Mouse (Mus musculus): ENCODE results near the gene Usp6nl. TPM values are rescaled to one million over a fixed set of nuclear protein-coding genes. Genes with fewer than 3 reads are reported as not detected.

The Usp6nl gene
- total and polyA plus RNA-seq, 2 experiments from 2014 or later, result 5.7 to 16.7 TPM

DNA sequence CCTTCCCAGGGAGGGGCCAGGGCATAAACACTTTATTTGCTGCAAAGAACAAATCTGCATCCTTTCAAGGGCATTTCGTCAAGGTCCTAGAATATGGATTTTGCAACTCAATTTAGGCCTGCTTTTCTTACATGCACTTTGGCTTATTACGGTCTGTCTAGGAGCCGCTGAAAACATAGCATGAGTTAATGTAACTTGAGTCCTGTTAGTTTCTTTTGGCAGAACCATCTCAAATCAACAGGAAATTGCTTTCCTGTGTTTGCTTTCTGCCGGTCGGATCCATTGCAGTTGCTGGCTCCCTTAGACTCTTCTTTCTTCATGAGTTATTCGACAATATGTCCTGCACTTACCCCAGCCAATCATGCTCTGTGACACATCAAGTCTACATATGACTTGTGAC lies 143.9 kb downstream of the Usp6nl start:
- WGBS, result 82% methylated on average over 6 of the region's 6 CpGs
- no peak overlapping the region for H3K4me3 ChIP-seq (ENCODE audit: low read depth, low read length)
- DNase-seq (ENCODE audit: low spot score), result no peak

DNA sequence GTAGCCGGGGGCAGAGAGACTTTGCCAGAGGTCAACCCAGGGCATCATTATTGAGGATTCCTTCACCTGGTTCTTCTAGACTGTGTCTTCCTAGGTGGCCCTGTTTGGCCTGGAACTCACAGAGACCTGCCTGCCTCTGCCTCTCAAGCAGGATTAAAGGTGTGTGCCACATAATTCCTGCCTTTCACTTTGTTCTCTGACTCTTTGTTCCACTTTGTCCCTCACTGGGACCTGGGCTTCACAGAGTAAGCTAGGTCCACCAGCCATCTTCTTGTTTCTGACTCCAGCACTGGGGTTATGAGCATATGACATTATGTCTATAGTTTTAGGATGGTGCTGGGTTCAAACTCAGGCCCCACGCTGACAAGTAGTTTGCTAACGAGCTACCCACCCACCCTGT lies 144.9 kb downstream of the Usp6nl start:
- H3K27me3 ChIP-seq (ENCODE audit: insufficient read depth, low read length), result no peaks in the 10 kb centered on the region
- no peaks in the 10 kb centered on the region for H3K36me3 ChIP-seq (ENCODE audit: insufficient read depth, low read length)
- 94% methylated on average over 3 of the region's 3 CpGs for WGBS

More for the DNA sequence above, 143.9 kb downstream of the Usp6nl start:
- TF ChIP-seq CTCF (IDR thresholded peaks at IDR 0.05), result no peak
- Histone ChIP-seq H3K27me3 (ENCODE audit: insufficient read depth, low read length) (no peaks in the 10 kb centered on the region), H3K4me2 (ENCODE audit: low read depth, low read length, poor library complexity, severe bottlenecking) (no peak overlapping the region), H3K36me3 (ENCODE audit: insufficient read depth, low read length) (no peaks in the 10 kb centered on the region), H3K9me3 (ENCODE audit: low read length) (no peaks in the 10 kb centered on the region), H3K9ac (replicated peaks; ENCODE audit: low read length, poor library complexity, severe bottlenecking) (no peak overlapping the region), H3K4me1 (ENCODE audit: insufficient read depth, low read length) (no peaks in the 10 kb centered on the region), H3K27ac (ENCODE audit: low read depth, low read length) (no peak overlapping the region)
- ATAC-seq (ENCODE audit: low FRiP score), result no peak

DNA sequence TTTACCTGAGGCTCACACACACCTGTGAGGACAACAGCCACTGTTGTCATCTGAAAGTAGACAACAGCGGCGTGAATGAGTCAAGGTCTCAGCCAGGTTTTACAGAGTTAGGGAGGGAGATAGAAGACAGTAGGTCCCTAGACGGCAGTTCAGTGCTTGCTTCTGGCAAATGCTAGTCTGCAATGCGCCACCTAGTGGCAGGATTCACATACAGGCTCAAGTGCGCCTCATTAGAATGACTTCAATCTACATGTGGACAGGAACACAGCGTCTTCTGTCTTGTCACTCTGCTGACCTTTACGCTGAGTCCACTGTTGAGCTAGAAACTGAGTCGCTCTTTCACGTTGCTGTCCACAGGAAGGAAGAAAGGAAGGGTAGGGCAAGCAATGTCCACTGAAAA lies 146.7 kb downstream of the Usp6nl start:
- TF ChIP-seq CTCF (IDR thresholded peaks at IDR 0.05), result peak; percentile 83
- no peaks in the 10 kb centered on the region for H3K36me3 ChIP-seq (ENCODE audit: insufficient read depth, low read length)
- no peak for ATAC-seq (ENCODE audit: low FRiP score)
- H3K4me1 ChIP-seq (ENCODE audit: insufficient read depth, low read length), result no peaks in the 10 kb centered on the region
- H3K9ac ChIP-seq (replicated peaks; ENCODE audit: low read length, poor library complexity, severe bottlenecking), result no peak overlapping the region
- no peak overlapping the region for H3K27ac ChIP-seq (ENCODE audit: low read depth, low read length)
- peak; percentile 80 for DNase-seq (ENCODE audit: low spot score)
- no peaks in the 10 kb centered on the region for H3K27me3 ChIP-seq (ENCODE audit: insufficient read depth, low read length)
- H3K9me3 ChIP-seq (ENCODE audit: low read length), result no peaks in the 10 kb centered on the region
- WGBS, result 36% methylated on average over 9 of the region's 9 CpGs
- H3K4me2 ChIP-seq (ENCODE audit: low read depth, low read length, poor library complexity, severe bottlenecking), result no peak overlapping the region
- H3K4me3 ChIP-seq (ENCODE audit: low read depth, low read length), result no peak overlapping the region

More for the DNA sequence above, 144.9 kb downstream of the Usp6nl start:
- TF ChIP-seq CTCF (IDR thresholded peaks at IDR 0.05), result no peak
- no peak overlapping the region for H3K9ac ChIP-seq (replicated peaks; ENCODE audit: low read length, poor library complexity, severe bottlenecking)
- H3K27ac ChIP-seq (ENCODE audit: low read depth, low read length), result no peak overlapping the region
- DNase-seq (ENCODE audit: low spot score), result no peak
- no peaks in the 10 kb centered on the region for H3K9me3 ChIP-seq (ENCODE audit: low read length)
- H3K4me3 ChIP-seq (ENCODE audit: low read depth, low read length), result no peak overlapping the region
- no peaks in the 10 kb centered on the region for H3K4me1 ChIP-seq (ENCODE audit: insufficient read depth, low read length)
- no peak overlapping the region for H3K4me2 ChIP-seq (ENCODE audit: low read depth, low read length, poor library complexity, severe bottlenecking)
- no peak for ATAC-seq (ENCODE audit: low FRiP score)

DNA sequence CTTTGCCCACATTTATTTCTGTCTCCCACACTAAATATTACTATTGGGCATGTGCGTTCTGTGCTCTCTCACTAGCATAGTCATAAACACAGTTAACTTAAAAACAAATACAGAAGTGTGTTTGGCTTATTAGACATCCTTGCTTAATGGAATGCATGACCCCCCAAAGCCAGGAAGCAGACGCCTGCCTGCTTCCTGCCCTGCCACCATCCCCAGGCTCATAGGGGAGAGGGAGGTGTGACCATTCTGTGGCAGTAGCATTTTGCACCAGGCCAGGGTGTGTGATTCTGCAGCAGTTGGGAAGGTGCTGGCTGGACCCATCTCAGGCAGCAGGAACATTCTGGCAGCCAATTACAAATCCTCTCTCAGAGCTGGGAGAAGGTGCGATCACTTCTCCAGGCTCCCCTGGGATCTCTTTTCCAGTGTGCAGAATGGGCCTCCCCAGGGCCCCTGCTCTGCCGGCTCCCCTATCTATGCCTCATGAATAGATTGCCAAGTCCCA lies 148.7 kb downstream of the Usp6nl start:
- H3K9ac ChIP-seq (replicated peaks; ENCODE audit: low read length, poor library complexity, severe bottlenecking), result no peak overlapping the region
- 0 out of 2 replicates have a peak, but pooled peaks cover 3% of the 10 kb centered on the region for H3K9me3 ChIP-seq (ENCODE audit: low read length)
- DNase-seq (ENCODE audit: low spot score) (no peak), ATAC-seq (ENCODE audit: low FRiP score) (no peak)
- H3K4me1 ChIP-seq (ENCODE audit: insufficient read depth, low read length), result no peaks in the 10 kb centered on the region
- no peak overlapping the region for H3K4me3 ChIP-seq (ENCODE audit: low read depth, low read length)
- no peaks in the 10 kb centered on the region for H3K36me3 ChIP-seq (ENCODE audit: insufficient read depth, low read length)
- TF ChIP-seq CTCF (IDR thresholded peaks at IDR 0.05), result no peak
- H3K4me2 ChIP-seq (ENCODE audit: low read depth, low read length, poor library complexity, severe bottlenecking), result no peak overlapping the region
- no peak overlapping the region for H3K27ac ChIP-seq (ENCODE audit: low read depth, low read length)
- 65% methylated on average over 4 of the region's 4 CpGs for WGBS
- H3K27me3 ChIP-seq (ENCODE audit: insufficient read depth, low read length), result no peaks in the 10 kb centered on the region

DNA sequence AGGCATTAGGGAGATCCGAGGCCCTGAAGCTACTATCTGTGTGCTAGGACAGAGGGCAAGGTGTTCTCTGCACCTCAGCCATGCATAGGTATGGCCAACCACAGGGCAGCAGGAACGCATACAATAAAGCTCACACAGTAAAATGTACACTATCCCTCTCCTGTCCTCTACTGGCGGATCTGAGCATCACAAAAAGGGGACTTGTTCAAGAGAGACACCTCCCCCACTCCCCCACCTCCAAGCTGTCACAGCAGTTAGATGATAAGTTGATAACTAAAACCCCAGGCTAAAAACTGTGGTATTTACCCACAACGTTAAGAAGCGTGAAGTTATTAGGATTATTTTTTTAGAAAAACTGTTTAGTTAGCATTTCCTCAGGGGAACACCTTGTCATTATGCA lies 151.4 kb downstream of the Usp6nl start:
- no peak for DNase-seq (ENCODE audit: low spot score)
- Histone ChIP-seq H3K4me1 (ENCODE audit: insufficient read depth, low read length) (no peaks in the 10 kb centered on the region), H3K9ac (replicated peaks; ENCODE audit: low read length, poor library complexity, severe bottlenecking) (no peak overlapping the region), H3K4me2 (ENCODE audit: low read depth, low read length, poor library complexity, severe bottlenecking) (no peak overlapping the region), H3K9me3 (ENCODE audit: low read length) (0 out of 2 replicates have a peak, but pooled peaks cover 3% of the 10 kb centered on the region), H3K4me3 (ENCODE audit: low read depth, low read length) (no peak overlapping the region), H3K27ac (ENCODE audit: low read depth, low read length) (no peak overlapping the region), H3K27me3 (ENCODE audit: insufficient read depth, low read length) (no peaks in the 10 kb centered on the region), H3K36me3 (ENCODE audit: insufficient read depth, low read length) (no peaks in the 10 kb centered on the region)
- TF ChIP-seq CTCF (IDR thresholded peaks at IDR 0.05), result peak; percentile 42
- 84% methylated on average over 5 of the region's 5 CpGs for WGBS
- ATAC-seq (ENCODE audit: low FRiP score), result no peak

DNA sequence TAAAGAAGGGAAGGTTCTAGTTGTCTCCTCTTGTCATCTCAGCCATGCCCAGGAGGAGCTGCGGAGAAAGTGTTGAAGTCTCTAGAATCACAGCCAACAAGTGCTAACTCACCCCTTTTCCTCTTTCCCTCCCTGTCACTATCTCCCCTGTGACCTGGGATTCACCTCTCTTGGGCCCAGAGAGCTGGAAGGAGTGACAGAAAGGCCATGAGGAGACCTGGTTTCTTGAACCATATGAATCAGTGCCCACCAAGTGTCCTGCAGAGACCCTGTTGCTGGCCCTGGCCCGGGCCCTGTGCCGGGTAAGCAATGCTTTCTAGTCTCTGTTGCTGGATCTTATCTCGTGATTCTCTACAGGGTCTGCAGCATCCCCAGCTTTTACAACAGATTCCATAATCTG lies 155.4 kb downstream of the Usp6nl start:
- whole genome bisulfite sequencing, result 89% methylated on average over 4 of the region's 4 CpGs
- H3K27me3 ChIP-seq (ENCODE audit: insufficient read depth, low read length), result no peaks in the 10 kb centered on the region
- DNase-seq (ENCODE audit: low spot score) (no peak), ATAC-seq (ENCODE audit: low FRiP score) (no peak)
- 0 out of 2 replicates have a peak, but pooled peaks cover 3% of the 10 kb centered on the region for H3K9me3 ChIP-seq (ENCODE audit: low read length)
- no peaks in the 10 kb centered on the region for H3K36me3 ChIP-seq (ENCODE audit: insufficient read depth, low read length)
- no peak overlapping the region for H3K4me2 ChIP-seq (ENCODE audit: low read depth, low read length, poor library complexity, severe bottlenecking)
- peaks cover 5% of the 10 kb centered on the region; the same call in 1 of the 2 replicates for H3K4me1 ChIP-seq (ENCODE audit: insufficient read depth, low read length)
- H3K9ac ChIP-seq (replicated peaks; ENCODE audit: low read length, poor library complexity, severe bottlenecking), result no peak overlapping the region
- no peak overlapping the region for H3K4me3 ChIP-seq (ENCODE audit: low read depth, low read length)
- no peak for TF ChIP-seq CTCF (IDR thresholded peaks at IDR 0.05)
- no peak overlapping the region for H3K27ac ChIP-seq (ENCODE audit: low read depth, low read length)
